Mouse (Mus musculus) monocyte, adult 2 months (primary cell): Measurements from ENCODE around the gene Clptm1.

Experiments used
- DNase-seq, 2 experiments: peaks; one replicate each; pipeline ENCODE4 v3.0.0; 2022; ENCODE audit warnings: low spot score in 2 of 2, low read depth in 1 of 2

Gene Clptm1

DNA sequence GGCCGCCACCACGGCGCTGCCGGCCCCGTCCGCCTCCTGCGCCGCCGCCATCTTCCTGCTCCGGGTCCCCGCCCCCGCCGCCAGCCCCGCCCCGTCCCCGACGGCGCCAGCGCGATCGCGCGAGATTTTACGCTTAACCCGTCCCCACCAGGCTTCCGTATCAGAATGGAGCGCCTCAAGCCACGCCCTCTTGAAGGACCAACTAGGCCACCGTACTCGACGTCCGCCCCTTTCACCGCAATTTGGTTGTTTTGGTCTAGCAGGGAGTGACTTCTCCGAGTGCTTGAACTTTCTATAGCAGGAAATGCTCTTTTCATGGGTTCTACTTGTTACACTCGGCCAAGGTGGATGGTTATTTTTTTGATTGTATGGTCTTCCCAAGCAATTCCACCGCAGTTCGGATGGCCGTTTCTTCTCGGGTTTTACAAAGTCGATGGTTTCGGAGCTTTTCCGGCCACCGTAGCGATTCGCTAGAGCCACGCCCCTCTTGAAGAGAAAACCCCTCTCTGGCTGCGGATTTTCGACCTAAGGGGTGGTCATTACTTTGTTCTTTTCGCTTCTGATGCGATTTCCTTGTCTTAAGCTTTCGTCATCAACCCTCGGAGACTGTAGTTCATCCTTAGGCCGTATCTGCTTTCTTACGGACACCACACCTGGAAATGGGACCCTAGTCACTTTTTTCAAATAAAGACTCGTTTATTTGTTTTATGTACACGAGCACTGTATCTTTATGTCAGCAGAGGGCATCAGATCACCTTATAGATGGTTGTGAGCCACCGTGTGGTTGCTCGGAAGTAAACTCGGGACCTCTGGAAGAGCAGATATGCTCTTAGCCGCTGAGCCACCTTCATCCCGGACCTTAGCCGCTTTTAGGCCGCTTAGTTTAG, at the start of gene Clptm1:
Gene Clptm1 (minus strand): TSS at position 79 of the 887 bp plus-strand sequence.
- DNase-seq, result peak; percentile 89 to 95

GRCm38 (mm10) chr7:19713598-19713997, 48.8 kb upstream of the Clptm1 start:
- no peak for DNase-seq

DNA sequence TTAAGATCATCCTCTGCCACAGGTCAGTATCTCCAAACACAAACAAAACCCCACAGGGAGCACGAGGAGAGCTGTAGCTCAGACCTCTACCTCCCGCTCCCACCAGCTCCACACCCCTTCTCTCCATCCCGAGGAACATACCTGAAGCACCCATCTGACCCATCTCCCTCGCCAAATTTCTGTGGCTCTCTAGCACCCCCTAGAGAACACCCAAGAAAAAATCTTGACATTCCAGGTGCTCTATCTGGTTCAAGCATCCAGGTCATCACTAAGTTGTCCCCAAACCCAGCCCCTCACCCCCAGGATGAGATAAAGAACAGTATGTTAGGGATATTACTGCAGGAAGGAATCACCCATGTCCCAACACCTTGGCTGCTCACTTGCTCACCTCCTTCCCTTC, 48.4 kb upstream of the Clptm1 start:
- DNase-seq, result no peak

- no peak for DNase-seq
Observed at GRCm38 (mm10) chr7:19712414-19712813, 47.6 kb upstream of the Clptm1 start.

- no peak for DNase-seq
Observed at GRCm38 (mm10) chr7:19710650-19711049, 45.8 kb upstream of the Clptm1 start.

DNA sequence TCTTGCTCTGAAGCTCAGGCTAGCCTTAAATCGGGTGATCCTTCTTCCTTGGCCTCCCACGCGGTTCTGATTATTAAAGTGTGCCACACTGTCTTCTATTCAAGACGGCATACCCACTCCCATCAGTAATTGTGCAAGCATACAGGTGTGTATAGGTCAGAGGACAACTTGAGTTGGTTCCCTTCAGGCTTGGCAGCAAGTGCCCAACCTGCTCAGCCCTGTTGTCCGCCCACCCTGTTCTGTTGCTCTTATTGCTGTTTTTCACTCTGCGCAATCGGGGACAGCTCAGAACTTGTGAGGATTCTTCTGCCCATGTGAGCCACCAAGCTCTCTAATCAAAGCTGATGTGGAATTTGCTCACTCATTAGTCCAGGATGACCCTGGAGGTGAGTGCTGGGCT, 40.4 kb upstream of the Clptm1 start:
- DNase-seq, result no peak

GRCm38 (mm10) chr7:19704475-19704874, 39.6 kb upstream of the Clptm1 start:
- no peak for DNase-seq

DNA sequence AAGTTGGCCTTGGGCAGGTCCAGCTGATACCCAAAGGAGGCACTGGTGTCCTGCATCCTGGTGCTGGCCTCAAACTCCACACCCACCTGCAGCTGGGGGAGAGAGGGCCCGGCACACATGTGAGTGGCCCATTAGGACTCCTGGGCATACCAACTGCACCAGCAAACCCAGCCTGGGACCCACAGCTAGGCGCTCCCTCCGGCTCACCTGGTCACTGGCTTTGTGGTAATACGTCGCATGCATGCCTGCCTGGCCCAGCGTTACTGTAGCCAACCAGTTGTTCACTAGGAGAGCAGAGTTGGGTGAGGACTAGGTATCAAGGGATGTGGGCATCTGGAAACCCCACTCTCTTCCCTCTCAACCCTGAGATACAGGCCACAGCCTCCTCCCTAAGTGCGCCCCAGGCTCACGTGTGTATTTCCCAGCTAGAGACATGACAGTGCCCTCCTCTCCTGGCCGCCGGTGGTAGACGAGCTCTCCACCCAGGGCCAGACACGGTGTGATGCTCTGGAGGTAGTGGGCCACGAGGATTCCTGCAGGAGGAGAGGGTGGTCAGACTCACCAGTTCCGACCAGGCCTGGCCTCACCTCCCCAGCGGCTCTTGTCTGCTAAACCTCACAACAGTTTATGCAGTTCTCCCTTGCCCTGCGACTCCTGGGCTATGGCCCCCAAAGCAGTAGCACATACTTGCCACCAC, 38.2 kb upstream of the Clptm1 start:
- DNase-seq, result no peak

DNA sequence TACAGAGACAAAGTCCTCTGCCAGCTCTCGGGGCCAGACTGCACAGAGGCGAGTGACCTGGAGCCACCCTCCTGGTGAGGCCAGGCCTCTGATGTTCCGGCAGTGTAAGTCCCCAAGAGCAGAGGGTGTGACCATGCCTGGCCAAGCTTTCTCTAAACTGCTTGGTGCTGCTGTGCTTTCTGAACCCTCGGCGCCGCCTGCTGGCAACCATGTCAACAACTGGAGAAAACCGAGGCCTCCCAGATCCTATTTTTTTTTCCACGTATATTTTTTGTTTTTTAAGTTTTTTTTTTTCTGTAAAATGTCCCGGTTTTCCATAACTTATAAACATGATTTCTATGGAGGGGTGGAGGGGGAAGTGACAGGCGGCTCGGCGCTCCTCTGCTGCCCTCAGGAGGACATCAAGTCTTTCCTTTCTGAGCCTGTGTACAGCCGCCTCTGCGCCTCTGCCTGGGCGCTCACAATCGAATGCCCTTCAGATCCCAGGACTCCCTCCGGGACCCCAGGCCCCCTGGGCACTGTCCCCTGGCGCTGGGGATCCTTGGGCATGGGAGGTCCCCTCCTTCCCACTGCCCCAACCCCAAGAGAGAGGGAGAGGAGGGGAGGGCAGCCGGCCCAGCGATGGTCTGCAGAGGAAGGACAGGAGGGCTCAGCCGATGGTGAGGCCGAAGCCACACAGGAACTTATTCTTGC, 36.4 kb upstream of the Clptm1 start:
- DNase-seq, result peak in 1 of 2 experiments; percentile 38

GRCm38 (mm10) chr7:19700299-19701068, 35.7 kb upstream of the Clptm1 start:
- DNase-seq, result no peak

DNA sequence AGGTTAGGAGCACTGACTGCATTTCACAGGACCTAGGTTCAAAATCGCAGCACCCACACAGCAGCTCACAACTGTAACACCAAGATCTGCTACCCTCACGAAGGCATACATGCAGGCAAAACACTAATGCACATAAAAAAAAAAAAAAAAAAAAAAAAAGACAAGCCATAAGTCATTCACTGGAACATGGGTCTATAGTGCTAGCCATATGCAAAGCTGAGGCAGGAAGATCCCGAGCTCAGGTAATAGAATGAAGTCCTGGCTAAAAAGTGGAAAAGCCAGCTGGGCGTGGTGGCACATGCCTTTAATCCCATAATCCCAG, 35.0 kb upstream of the Clptm1 start:
- DNase-seq, result no peak

DNA sequence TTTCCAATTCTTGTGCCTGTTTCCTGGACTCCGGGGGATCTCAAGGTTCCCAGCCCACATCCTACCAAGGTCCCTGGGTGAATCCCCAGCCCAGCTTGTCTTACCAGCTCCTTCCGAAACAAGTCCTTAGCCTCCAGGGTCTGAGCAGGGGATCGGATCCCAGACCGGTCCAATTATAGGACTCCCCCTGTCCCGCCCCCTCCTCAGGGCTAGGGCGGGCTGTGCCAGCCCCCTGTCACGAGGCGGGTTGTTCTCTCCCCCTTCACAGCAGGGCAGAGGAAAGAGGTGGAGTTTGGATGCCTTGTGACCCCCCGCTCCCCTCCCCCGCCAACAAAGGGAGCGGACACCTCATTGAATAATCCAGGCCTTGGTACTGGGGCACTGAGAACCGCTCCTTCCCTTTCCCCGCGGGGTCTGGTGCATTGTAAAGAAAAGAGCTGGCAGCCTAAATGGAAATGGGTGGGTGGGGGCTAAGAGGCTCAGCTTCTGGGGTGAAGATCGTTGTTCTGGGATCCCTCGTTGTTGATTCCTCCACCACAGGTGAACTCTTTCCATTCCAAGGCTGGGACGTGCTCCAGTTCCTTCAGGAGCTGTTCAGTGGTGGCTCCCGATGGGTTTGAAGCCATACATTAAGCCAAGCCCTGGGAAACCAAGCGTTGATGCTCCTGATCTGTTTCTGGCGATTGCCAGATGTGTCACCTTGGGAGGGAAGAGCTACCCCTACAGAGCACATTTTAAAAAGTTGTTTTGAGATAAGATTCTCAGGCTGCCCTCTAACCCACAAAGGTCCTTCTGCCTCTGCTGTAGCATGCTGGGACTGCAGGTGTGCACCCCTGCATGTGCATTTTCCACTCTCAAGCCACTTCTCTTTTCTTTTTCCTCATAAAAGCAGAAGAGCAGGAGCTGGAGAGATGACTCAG, 34.3 kb upstream of the Clptm1 start, which contains the start of gene Apoe:
Gene Apoe (minus strand): TSS at position 282 of the 920 bp plus-strand sequence.
- no peak for DNase-seq

DNA sequence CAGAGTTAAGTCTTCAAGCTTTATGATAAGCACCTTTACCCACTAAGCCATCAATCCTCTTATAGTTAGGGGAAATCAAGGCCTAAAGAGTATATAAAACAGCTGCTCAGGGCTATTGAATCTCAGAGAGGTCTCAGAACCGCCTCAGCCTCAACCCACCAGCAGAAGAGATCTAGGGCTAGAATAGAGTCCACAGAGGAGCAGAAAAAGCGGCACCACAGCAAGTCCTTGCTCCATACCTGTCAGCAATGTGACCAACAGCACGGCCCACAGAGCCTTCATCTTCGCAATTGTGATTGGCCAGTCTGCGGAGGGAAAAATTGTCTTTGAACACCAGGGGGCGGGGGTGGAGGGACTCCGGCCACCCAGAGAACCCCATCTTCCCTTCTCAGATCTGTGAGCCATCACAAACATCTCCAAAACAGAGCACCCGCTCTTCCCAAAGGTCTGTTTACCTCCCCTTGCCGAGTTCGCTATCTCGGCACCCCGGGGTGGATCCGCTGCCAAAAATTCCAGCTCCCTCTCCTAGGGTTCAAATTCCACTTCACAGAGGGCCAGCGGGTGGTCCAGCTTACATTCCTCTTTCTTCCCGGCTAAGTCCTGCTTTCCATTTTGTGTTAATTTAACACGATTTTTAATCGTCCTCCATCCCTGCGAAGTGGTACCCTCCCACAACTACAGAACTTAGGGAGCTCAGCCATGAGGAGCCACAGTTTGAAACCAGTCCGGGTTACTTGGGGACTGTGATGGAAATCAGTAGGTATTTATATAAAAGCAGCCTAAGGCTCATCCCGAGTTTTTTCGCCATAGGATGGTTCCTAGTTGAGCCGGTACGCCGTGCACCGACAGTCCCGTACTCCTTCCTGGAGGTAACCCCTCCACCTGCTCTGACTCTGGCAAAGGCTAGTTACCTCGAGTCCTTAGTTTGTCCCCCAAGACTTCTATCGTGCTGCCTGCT, 33.4 kb upstream of the Clptm1 start:
- no peak for DNase-seq

GRCm38 (mm10) chr7:19696336-19696873, 31.6 kb upstream of the Clptm1 start:
- no peak for DNase-seq

DNA sequence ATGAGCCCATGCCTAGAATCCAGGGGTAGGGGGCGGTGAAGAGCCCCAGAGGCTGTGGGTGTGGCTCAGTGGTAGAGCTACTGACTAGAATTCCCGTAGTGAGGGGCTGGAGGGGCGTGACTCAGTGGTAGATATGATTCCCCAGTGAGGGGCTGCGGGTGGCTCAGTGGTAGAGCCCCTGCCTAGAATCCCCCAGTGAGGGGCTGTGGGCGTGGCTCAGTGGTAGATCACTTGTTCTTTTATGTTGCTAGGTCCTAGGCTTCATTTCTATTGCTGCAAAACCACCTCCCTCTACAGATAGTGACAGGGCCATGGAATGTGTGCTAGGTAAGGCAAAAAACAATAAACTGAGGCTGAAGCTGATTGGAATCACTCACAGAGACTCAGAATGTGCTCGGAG, 31.0 kb upstream of the Clptm1 start:
- DNase-seq, result no peak

GRCm38 (mm10) chr7:19695213-19695594, 30.4 kb upstream of the Clptm1 start:
- no peak for DNase-seq

DNA sequence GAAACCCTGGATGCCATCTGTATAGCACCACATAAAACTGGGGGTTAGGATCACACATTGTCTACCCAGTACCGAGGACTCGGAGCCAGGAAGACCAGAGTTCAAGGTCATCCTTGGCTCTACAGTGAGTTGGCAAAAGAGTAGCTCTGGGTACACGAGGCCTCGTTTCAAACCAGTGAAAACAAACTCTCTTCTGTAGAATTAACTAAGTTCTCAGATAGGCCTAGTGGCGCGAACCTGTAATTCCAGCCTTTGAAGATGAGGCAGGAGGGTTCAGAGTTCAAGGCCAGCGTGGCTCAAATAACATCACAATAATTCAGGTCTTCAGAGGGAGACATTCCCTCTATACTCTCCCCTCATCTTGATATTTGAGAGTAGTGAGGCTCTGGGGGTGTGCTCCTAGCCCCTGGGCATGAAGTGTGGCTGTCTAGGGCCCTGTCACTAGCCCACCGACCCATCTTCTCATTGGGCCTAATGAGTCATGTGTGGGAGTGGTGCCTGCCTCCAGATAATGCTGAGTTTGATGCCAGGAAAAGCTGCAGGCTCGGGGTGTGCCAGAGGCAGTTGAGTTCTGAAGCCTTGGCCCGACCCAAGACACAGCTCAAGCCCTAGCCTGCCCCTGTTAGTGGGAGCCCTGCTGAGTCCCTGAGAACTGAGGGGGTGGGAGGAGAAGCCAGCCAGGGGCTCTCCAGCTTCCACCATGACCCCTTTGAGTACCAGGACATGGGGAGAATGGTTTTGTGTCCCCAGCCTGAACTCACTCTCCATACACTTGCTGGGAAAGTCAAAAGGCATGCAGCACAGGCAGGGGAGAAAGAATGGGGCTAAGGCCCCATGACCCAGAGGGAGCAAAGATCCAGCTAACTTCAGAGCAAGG, 29.7 kb upstream of the Clptm1 start:
- no peak for DNase-seq

DNA sequence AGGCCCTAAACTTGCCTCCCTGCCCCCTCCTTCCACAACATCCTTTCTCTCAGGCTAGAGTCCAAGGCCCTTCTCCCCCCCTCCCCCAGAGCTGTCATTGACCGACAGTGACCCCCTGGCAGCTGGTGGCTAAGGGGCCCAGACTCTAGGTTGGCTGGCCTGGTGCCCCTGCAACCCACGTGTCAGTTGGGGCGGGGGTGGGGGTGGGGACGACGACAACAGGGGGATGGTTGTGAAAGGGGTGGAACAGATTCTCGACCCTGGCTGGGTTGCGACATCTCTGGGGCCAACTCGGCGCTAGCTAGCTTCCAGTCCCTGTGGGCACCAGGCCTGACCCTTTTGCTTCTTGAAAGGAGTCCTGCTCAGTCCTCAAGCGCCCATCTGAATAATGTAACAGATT, 28.6 kb upstream of the Clptm1 start:
- DNase-seq, result no peak
